Comparison of ENCODE assay signal across 9 mouse cellular contexts in genomic region chr3:138405341-138405740, GRCm38 (mm10). TPM values are rescaled to one million over a fixed set of nuclear protein-coding genes. Genes with fewer than 3 reads are reported as not detected.
A peak's percentile ranks its signal among the peaks of the same experiment; 100 is the strongest.
DNase-seq lines count a peak whose midpoint lies in the region; ATAC-seq and TF ChIP-seq lines count a peak whose summit lies in the region.
"Had no signal": no experiment of that assay in that cellular context is flagged by ENCODE, and none has a peak within 500 bp of the region (broad histone marks: within the 10 kb centered on the region; RNA-seq: fewer than 3 reads in every experiment).

No protein-coding gene starts in this region.

- 25% methylated on average over 3 of the region's 3 CpGs for WGBS in kidney, adult 2 months
- 34% methylated on average over 3 of the region's 3 CpGs for WGBS in kidney, embryonic 16.5 days

- no peak for TF ChIP-seq CTCF in kidney, adult 2 months (conservative IDR thresholded peaks at IDR 0.05; ENCODE audit: insufficient read depth, insufficient read length, low read depth, low read length)

- H3K4me3 ChIP-seq in kidney, adult 2 months (ENCODE audit: insufficient read depth, low read depth, low read length), result no peak overlapping the region
- no peak overlapping the region for H3K4me3 ChIP-seq in kidney, embryonic 16.5 days (ENCODE audit: low read length)

- H3K4me2 ChIP-seq in kidney, embryonic 16.5 days (replicated peaks; ENCODE audit: low read depth, low read length), result no peak overlapping the region

- no peak overlapping the region for H3K9ac ChIP-seq in kidney, embryonic 16.5 days (replicated peaks; ENCODE audit: low read length)

- peak; percentile 71 for DNase-seq in kidney, adult 2 months
- DNase-seq in MEL-GATA-1-ER (ENCODE audit: extremely low read depth, low read depth), result peak; percentile 15
- DNase-seq in cerebellum, postnatal 10 days, result peak; percentile 73 to 79
- DNase-seq in left cerebral cortex, postnatal 14 days (ENCODE audit: low spot score in 2 of 2), result peak; percentile 38 to 74
- DNase-seq in right cerebral cortex, postnatal 14 days, result peak; percentile 58
- no peak for DNase-seq in spleen, postnatal 4 days (ENCODE audit: low spot score in 2 of 2)

- intact Hi-C loops in left cerebral cortex, postnatal 14 days (cut with DNase I), result loop anchor here (2.0 to 5.0 kb wide), 3 partner anchors 163 to 207 kb away; no protein-coding TSS in a partner anchor

- no peaks in the 10 kb centered on the region for H3K4me1 ChIP-seq in kidney, adult 2 months (ENCODE audit: control insufficient read depth, insufficient read depth, low read length)
- 0 out of 2 replicates have a peak, but pooled peaks cover 4% of the 10 kb centered on the region for H3K4me1 ChIP-seq in kidney, embryonic 16.5 days (ENCODE audit: insufficient read depth, low read length)

- no peaks in the 10 kb centered on the region for H3K27me3 ChIP-seq in kidney, adult 2 months (replicated peaks; ENCODE audit: control insufficient read depth, insufficient read depth, low read length)
- no peaks in the 10 kb centered on the region for H3K27me3 ChIP-seq in kidney, embryonic 16.5 days (ENCODE audit: insufficient read depth, low read length)

- H3K9me3 ChIP-seq in kidney, embryonic 16.5 days (ENCODE audit: low read length), result no peaks in the 10 kb centered on the region

- ATAC-seq in kidney, embryonic 16.5 days (ENCODE audit: low FRiP score, low TSS enrichment), result no peak
- ATAC-seq in hematopoietic stem cell, adult 5-6 weeks (replicated peaks in 1 of 2; ENCODE audit: insufficient read depth in 1 of 2, low FRiP score in 2 of 2, low TSS enrichment in 1 of 2, low read depth in 1 of 2, poor library complexity in 2 of 2, severe bottlenecking in 2 of 2), result 0 out of 4 replicates have a peak, but pooled peaks have one; percentile 32 to 46

- TF ChIP-seq POLR2A in kidney, adult 2 months (IDR thresholded peaks at IDR 0.05; ENCODE audit: low read depth, low read length), result no peak

- H3K27ac ChIP-seq in kidney, adult 2 months (ENCODE audit: insufficient read depth, low read depth, low read length), result no peak overlapping the region
- H3K27ac ChIP-seq in kidney, embryonic 16.5 days (ENCODE audit: low read length), result no peak overlapping the region

- no peaks in the 10 kb centered on the region for H3K36me3 ChIP-seq in kidney, adult 2 months (ENCODE audit: control insufficient read depth, insufficient read depth, low read length)
- no peaks in the 10 kb centered on the region for H3K36me3 ChIP-seq in kidney, embryonic 16.5 days (ENCODE audit: insufficient read depth, low read length)

RNA-seq across cellular contexts. Expression of gene Adh4, which starts 9.9 kb away (rescaled TPM):
- polyA plus RNA-seq in kidney, adult 2 months (2012; rRNA removed), result 0.08 and 0.31 TPM in 2 replicates
- polyA plus RNA-seq in kidney, embryonic 16.5 days (2015; fragmentation: Nextera tagmentation; extraction: Ambion mirVana), result not detected in 2 replicates
- total RNA-seq in hematopoietic stem cell, adult 5-6 weeks (2017), result not detected in 2 replicates
- not detected for total RNA-seq in left cerebral cortex, postnatal 14 days (2021)
- total RNA-seq: left cerebral cortex, adult 8-10 months had no signal

RNA-seq across cellular contexts. Expression of gene Adh5, which starts 37.6 kb away (rescaled TPM):
- polyA plus RNA-seq in kidney, adult 2 months (2012; rRNA removed), result 82.6 and 107 TPM in 2 replicates
- polyA plus RNA-seq in kidney, embryonic 16.5 days (2015; fragmentation: Nextera tagmentation; extraction: Ambion mirVana), result 258 and 276 TPM in 2 replicates
- 136 and 163 TPM in 2 replicates for total RNA-seq in hematopoietic stem cell, adult 5-6 weeks (2017)
- total RNA-seq in left cerebral cortex, postnatal 14 days (2021), result 10 to 100 TPM; 72.7 to 73.4 TPM

Comparison
In these comparisons a context has a peak if more than half of its experiments do, and no peak if none do; other contexts are left out.
1. DNase-seq: peak in kidney, adult 2 months (single experiment), MEL-GATA-1-ER (single experiment), cerebellum, postnatal 10 days (2 of 2), left cerebral cortex, postnatal 14 days (2 of 2) and right cerebral cortex, postnatal 14 days (single experiment); none in spleen, postnatal 4 days (0 of 2).